Mouse (Mus musculus) midbrain, embryonic 16.5 days (tissue): ENCODE measurements around the gene Fbxw5. TPM values are rescaled to one million over a fixed set of nuclear protein-coding genes. Genes with fewer than 3 reads are reported as not detected.

ENCODE experiments used
- ATAC-seq: fragments of 200-750 bp; cut with Nextera tagmentation; 2 replicates; pipeline ENCODE4 v1.8.0; 2017; ENCODE audit warnings: moderate TSS enrichment
- H3K27ac ChIP-seq: fragments of 300-500 bp; sonication (generic); 2 replicates; pipeline ENCODE4 v1.5.1; 2014; ENCODE audit warnings: mild to moderate bottlenecking, low read length, mixed read lengths
- H3K27me3 ChIP-seq: fragments of 300-500 bp; sonication (generic); 2 replicates; pipeline ENCODE4 v1.6.1; 2014; ENCODE audit warnings: low read depth, low read length, mixed read lengths; ENCODE audit not compliant: control insufficient read depth, insufficient read depth
- H3K36me3 ChIP-seq: fragments of 300-500 bp; sonication (generic); 2 replicates; pipeline ENCODE4 v1.6.1; 2014; ENCODE audit warnings: mild to moderate bottlenecking, low read length, moderate library complexity, mixed read lengths; ENCODE audit not compliant: control insufficient read depth, insufficient read depth
- H3K4me1 ChIP-seq: fragments of 300-500 bp; sonication (generic); 2 replicates; pipeline ENCODE4 v1.6.1; 2014; ENCODE audit warnings: mild to moderate bottlenecking, low read length, mixed read lengths; ENCODE audit not compliant: control insufficient read depth, insufficient read depth
- H3K4me2 ChIP-seq: fragments of 300-500 bp; sonication (generic); 2 replicates; pipeline ENCODE4 v1.6.1; 2014; ENCODE audit warnings: mild to moderate bottlenecking, low read length, mixed read lengths
- H3K4me3 ChIP-seq: fragments of 300-500 bp; sonication (generic); 2 replicates; pipeline ENCODE4 v1.5.1; 2014; ENCODE audit warnings: low read depth, mild to moderate bottlenecking, low read length, moderate library complexity, mixed read lengths
- H3K9ac ChIP-seq: fragments of 300-500 bp; sonication (generic); 2 replicates; pipeline ENCODE4 v1.6.1; 2014; ENCODE audit warnings: low read depth, low read length, mixed read lengths
- H3K9me3 ChIP-seq: fragments of 300-500 bp; sonication (generic); replicated peaks from 2 replicates; pipeline ENCODE4 v1.6.1; 2014; ENCODE audit warnings: mild to moderate bottlenecking, low read length, mixed read lengths; ENCODE audit not compliant: control insufficient read depth, poor library complexity, severe bottlenecking
- WGBS: fragments of 180-500 bp; shearing (Covaris S2); extraction: QIAGEN DNeasy Blood & Tissue Kit; methylation state at CpG from one replicate; pipeline ENCODE4 v1.1.7; 2014; 5-methylcytosine and 5-hydroxymethylcytosine counted together
- polyA plus RNA-seq: library from polyadenylated mRNA; unstranded; fragments of >200 nt; fragmentation: Nextera tagmentation; extraction: Ambion mirVana; gene quantifications from 2 replicates; pipeline ENCODE4 v1.2.1, GENCODE M21; 2015

The Fbxw5 gene
- polyA plus RNA-seq, 1 experiment from 2014 or later: 137 TPM

GRCm38 (mm10) chr2:25534866-25535182, 34.3 kb downstream of the Fbxw5 start:
- no peaks in the 10 kb centered on the region for H3K9me3 ChIP-seq
- no peak for ATAC-seq
- H3K27me3 ChIP-seq: no peaks in the 10 kb centered on the region
- no peak overlapping the region for H3K4me2 ChIP-seq
- no peaks in the 10 kb centered on the region for H3K36me3 ChIP-seq
- no peak overlapping the region for H3K4me3 ChIP-seq
- 100% methylated on average over 2 of the region's 2 CpGs for WGBS
- H3K4me1 ChIP-seq: no peaks in the 10 kb centered on the region
- no peak overlapping the region for H3K27ac ChIP-seq
- no peak overlapping the region for H3K9ac ChIP-seq

GRCm38 (mm10) chr2:25536531-25536930, 36.0 kb downstream of the Fbxw5 start:
- H3K36me3 ChIP-seq: no peaks in the 10 kb centered on the region
- no peak overlapping the region for H3K9ac ChIP-seq
- H3K4me3 ChIP-seq: no peak overlapping the region
- H3K27me3 ChIP-seq: no peaks in the 10 kb centered on the region
- no peak overlapping the region for H3K4me2 ChIP-seq
- no peak overlapping the region for H3K27ac ChIP-seq
- WGBS: 95% methylated on average over 8 of the region's 8 CpGs
- H3K4me1 ChIP-seq: no peaks in the 10 kb centered on the region
- no peaks in the 10 kb centered on the region for H3K9me3 ChIP-seq
- ATAC-seq: no peak

- Histone ChIP-seq H3K4me1 (no peaks in the 10 kb centered on the region), H3K9me3 (no peaks in the 10 kb centered on the region), H3K4me2 (no peak overlapping the region), H3K27me3 (no peaks in the 10 kb centered on the region), H3K9ac (no peak overlapping the region), H3K4me3 (no peak overlapping the region), H3K36me3 (no peaks in the 10 kb centered on the region), H3K27ac (no peak overlapping the region)
- WGBS: 93% methylated on average over 4 of the region's 4 CpGs
- no peak for ATAC-seq
Measured at GRCm38 (mm10) chr2:25540541-25540948, 40.0 kb downstream of the Fbxw5 start.

- H3K9me3 ChIP-seq: no peaks in the 10 kb centered on the region
- H3K4me2 ChIP-seq: no peak overlapping the region
- H3K27me3 ChIP-seq: no peaks in the 10 kb centered on the region
- H3K9ac ChIP-seq: no peak overlapping the region
- ATAC-seq: no peak
- H3K36me3 ChIP-seq: no peaks in the 10 kb centered on the region
- no peak overlapping the region for H3K27ac ChIP-seq
- no peak overlapping the region for H3K4me3 ChIP-seq
- WGBS: 93% methylated on average over 10 of the region's 10 CpGs
- peaks cover 6% of the 10 kb centered on the region for H3K4me1 ChIP-seq
Measured at GRCm38 (mm10) chr2:25541644-25542367, 41.3 kb downstream of the Fbxw5 start.

- 8% methylated on average over 43 of the region's 43 CpGs for WGBS
- Histone ChIP-seq H3K9ac (peak overlapping the region; percentile 75), H3K4me3 (peak overlapping the region; percentile 66), H3K36me3 (no peaks in the 10 kb centered on the region), H3K4me1 (peaks cover 9% of the 10 kb centered on the region), H3K27me3 (no peaks in the 10 kb centered on the region), H3K9me3 (no peaks in the 10 kb centered on the region), H3K27ac (peak overlapping the region; percentile 50; the same call in 1 of the 2 replicates), H3K4me2 (peak overlapping the region; percentile 86)
- peak; percentile 73; the same call in 1 of the 2 replicates for ATAC-seq
Measured at GRCm38 (mm10) chr2:25545996-25546810, 45.7 kb downstream of the Fbxw5 start.

GRCm38 (mm10) chr2:25546811-25547491, 46.4 kb downstream of the Fbxw5 start, which contains the start of gene Traf2:
Gene Traf2, minus strand, starts transcription at chr2:25546940.
- Histone ChIP-seq H3K9ac (peak within 1 kb of the TSS; percentile 75), H3K27me3 (no peaks in the 10 kb centered on the region), H3K4me1 (peaks cover 9% of the 10 kb centered on the region), H3K36me3 (no peaks in the 10 kb centered on the region), H3K9me3 (no peaks in the 10 kb centered on the region), H3K27ac (peak within 1 kb of the TSS; percentile 50; the same call in 1 of the 2 replicates), H3K4me3 (peak within 1 kb of the TSS; percentile 66), H3K4me2 (peak within 1 kb of the TSS; percentile 86)
- 3% methylated on average over 48 of the region's 48 CpGs for WGBS
- ATAC-seq: peak; percentile 100

- no peaks in the 10 kb centered on the region for H3K36me3 ChIP-seq
- no peaks in the 10 kb centered on the region for H3K9me3 ChIP-seq
- no peak overlapping the region for H3K4me2 ChIP-seq
- ATAC-seq: no peak
- no peaks in the 10 kb centered on the region for H3K27me3 ChIP-seq
- no peak overlapping the region for H3K4me3 ChIP-seq
- 85% methylated on average over 9 of the region's 9 CpGs for WGBS
- H3K4me1 ChIP-seq: peaks cover 9% of the 10 kb centered on the region
- no peak overlapping the region for H3K9ac ChIP-seq
- no peak overlapping the region for H3K27ac ChIP-seq
Measured at GRCm38 (mm10) chr2:25549021-25549991, 48.8 kb downstream of the Fbxw5 start.

- no peaks in the 10 kb centered on the region for H3K27me3 ChIP-seq
- H3K9ac ChIP-seq: no peak overlapping the region
- no peak overlapping the region for H3K4me3 ChIP-seq
- H3K9me3 ChIP-seq: no peaks in the 10 kb centered on the region
- peaks cover 4% of the 10 kb centered on the region for H3K4me1 ChIP-seq
- no peak overlapping the region for H3K27ac ChIP-seq
- no peak overlapping the region for H3K4me2 ChIP-seq
- no peak for ATAC-seq
- 33% methylated on average over 5 of the region's 5 CpGs for WGBS
- H3K36me3 ChIP-seq: no peaks in the 10 kb centered on the region
Measured at GRCm38 (mm10) chr2:25551186-25551585, 50.6 kb downstream of the Fbxw5 start.
